Mouse (Mus musculus) B cell, adult 62 days (primary cell): ENCODE results near the gene Uhrf1. TPM values are rescaled to one million over a fixed set of nuclear protein-coding genes. Genes with fewer than 3 reads are reported as not detected.

Experiments used
- total RNA-seq: library from RNA; stranded (reverse); gene quantifications from 4 replicates; pipeline ENCODE4 v1.2.4, GENCODE M21; 2023

Gene Uhrf1
- 11.1 to 13.2 TPM (median 11.7 TPM) in 4 replicates for total RNA-seq

DNA sequence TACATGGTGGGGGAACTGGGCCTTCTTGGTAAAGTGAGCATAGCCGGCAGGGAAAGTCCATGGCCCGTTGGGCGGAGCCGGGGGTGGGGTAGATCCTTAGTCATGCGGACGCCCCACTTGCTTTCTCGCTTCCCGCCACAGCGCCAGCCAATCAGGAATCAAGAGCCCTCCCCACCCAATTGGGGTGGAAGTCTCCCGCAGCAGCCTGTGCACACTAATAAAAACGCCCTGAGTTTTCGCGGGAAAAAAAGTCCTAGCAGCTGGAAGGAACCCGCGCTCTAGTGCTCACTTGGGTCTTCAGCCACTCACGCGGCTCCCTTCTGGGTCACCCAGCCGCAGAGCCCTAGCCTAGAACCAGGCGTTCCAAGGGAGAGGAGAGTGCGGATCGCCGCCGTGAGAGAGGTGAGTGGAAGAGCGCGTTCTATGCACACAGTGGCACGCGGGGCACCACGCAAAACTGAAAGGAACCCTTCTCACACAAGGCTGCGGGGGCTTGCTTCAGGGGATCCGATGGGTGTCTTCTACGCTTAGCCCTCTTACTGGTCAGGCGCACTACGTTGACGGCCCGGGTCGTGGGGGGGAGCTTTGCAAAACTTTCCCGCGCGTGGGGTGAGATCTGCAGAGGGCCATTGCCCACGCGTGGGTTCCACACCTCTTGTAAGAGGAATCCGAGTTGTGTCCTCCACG is at the start of gene Uhrf1:
Gene Uhrf1, plus strand, starts transcription at position 162 of the 687 bp plus-strand sequence.

DNA sequence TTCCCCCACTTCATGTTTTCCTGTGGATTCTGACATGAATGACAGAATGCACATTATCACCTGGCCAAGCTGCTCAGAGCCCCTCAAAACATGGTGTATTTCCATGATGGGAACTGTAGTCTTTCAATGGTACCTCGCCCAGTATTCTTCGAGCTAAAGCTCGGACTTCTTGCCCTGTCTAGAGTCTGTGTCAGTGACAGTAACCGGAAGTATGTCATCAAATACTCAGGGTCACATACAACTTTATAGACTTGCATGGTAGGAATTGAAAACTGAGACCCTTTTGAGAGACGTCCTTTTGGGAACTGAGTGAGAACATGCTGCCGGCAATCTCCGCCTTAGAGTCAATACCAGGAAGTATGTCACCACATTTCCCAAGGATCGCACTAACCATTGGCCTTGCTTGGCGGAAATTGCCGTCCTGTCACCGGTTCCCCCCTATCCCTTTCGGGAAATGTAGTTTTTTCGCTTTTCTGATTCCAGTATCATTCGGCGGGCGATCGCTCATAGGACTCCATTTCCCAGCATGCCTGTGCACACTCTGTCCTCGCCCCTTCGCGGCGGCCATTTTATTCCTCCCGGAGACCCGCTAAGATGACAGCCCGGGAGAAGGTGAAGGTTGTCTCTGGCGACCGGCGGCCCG is 46.8 kb upstream of the Uhrf1 start, which contains the start of gene Fem1a:
Gene Fem1a, plus strand, starts transcription at position 572 of the 643 bp plus-strand sequence.

DNA sequence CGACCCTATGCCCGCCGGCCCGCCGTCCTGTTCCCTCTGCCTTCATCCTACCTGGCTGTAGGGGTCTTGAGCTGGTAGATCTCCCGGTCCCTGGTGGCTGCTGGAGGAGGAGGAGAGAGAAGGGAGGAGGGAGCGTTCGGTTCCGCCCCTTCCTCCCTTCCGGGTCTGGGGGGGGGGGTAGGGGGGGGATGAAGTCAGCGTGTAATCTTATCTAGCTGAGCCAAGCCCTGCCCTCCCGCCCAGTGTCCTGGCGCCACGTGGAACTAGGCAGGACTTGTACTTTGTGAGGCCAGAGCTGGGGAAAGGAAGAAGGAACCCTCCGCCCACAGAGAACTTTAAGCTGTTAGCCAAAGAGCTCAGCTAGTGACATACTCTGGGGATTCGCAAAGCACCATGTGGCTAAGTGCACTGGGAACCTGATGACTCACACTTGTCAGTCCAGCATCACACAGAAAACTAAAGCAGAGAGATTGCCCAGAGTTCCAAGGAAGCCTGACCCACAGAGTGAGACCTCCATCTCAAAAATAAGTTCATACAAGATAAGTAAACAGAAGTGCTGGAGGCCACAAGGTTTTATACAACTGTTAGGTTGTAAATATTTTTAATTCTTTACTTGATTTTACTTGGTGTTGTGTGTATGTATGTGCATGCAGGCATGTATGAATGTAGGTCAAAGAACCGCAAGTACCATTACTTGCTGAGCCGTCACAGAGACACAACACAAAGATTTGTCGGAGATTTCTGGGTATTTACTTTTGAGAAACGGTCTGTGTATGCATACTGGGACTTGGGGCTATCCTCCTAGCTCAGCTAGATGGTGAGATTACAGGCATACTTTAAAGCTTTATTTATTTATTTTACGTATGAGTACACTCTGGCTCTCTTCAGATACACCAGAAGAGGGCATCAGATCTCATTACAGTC is 26.2 kb upstream of the Uhrf1 start, which contains the start of gene Ticam1:
Gene Ticam1, minus strand, starts transcription at position 144 of the 924 bp plus-strand sequence.

DNA sequence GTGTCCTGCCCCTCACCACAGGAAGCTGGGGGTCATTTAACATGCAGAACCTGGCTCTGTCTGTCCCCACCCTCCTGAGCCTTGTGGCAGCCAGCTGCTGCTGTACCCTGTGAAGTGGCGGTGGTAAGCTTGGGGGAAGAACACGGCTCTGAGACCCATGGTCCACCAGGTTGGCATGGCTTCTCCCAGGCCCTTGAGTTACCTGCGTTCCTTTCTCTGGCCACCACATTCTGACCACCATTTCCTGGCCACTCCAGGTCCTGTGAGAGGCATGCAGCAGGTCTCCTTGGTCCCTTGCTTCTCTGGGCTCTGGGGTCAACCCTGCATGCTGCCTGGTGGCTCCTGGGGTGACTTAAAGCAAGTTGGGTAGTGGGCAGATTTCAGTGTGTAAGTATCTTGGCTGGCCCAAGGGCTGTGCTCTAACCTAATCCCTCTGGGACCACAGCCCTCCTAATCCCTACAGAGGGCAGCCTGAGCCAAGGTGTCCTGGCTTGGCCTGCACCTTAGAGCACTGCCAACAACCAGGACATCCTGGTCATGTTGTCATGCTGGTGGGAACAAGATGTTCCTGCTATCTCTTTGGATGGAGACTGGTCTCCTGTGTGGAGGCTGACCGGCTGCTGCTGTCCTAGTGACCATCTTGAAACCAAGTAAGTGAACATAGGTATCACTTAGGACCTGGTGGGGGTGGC is 10.4 kb upstream of the Uhrf1 start, which contains the start of gene Plin3:
Gene Plin3, minus strand, starts transcription at position 343 of the 692 bp plus-strand sequence.

DNA sequence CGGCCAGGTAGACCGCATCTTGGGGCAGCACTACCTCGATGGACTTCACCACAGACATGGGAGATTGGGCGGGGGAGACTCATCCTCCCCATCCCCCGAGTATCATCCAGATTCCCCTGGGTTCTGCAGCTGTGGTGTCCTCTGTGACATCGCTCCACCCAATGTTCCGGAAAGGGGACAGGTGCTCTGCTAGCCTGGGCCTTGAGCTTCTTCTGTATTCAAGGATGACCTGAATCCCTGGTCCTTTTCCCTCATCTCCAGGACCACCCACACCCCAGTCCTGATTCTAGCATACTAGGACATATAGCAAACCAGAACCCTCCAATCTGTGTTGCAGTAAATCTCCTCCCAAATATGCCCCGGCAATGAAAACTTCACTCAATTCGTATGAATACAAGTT is 2.9 kb upstream of the Uhrf1 start, which contains the start of gene Arrdc5:
Gene Arrdc5, minus strand, starts transcription at position 101 of the 400 bp plus-strand sequence.

DNA sequence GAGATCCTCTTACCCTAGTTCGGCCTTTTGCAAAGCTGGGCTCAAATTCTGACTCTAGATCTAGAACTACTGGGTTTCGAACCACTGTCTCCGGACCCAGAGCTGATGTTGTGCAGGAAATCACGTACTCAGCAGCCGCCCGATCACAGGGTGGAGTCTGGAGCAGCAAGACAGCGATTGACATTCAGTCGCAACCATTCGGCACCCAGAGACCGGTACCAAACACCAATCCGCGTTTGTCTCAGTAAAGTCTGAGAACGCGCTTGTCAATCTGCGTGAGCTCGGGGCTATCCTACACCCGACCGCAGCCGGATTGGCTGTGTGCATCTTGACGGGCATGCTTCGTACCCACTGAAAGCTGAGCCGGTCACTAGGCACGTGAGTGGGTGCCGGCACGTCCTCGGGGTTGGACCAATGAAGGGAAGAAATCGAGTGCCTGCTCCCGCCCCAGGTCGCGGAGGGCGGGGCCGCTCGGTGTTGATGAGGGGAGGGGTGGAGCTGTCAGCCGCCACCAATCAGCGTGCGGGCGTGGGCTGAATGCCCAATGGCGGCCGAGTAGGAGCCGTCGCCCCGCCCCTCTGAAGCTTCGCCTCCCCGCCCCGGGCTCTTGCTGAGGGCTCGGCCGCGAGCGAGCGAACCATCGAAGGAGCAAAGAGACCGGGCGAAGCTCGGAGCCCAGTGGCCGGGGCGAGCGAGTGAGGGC is 22.5 kb downstream of the Uhrf1 start, which contains the start of gene Kdm4b:
Gene Kdm4b, plus strand, starts transcription at position 613 of the 703 bp plus-strand sequence.

Other genes starting within 250 kb of the Uhrf1 start
- 65.9 to 73.7 TPM (median 71.6 TPM) in 4 replicates for gene Ubxn6, start 228.3 kb upstream of the Uhrf1 start, total RNA-seq
- gene Hdgfl2, start 223.7 kb upstream of the Uhrf1 start, total RNA-seq, result 105 to 126 TPM (median 115 TPM) in 4 replicates
- gene Plin4, start 193.5 kb upstream of the Uhrf1 start, total RNA-seq, result not detected in 4 replicates
- gene Plin5, start 185.7 kb upstream of the Uhrf1 start, total RNA-seq, result not detected in 4 replicates
- gene Lrg1, start 181.3 kb upstream of the Uhrf1 start, total RNA-seq, result not detected in 4 replicates
- gene Sema6b, start 163.0 kb upstream of the Uhrf1 start, total RNA-seq, result 1.0 to 1.3 TPM (median 1.2 TPM) in 4 replicates
- 0.21 to 0.38 TPM (median 0.27 TPM) in 3 of 4 replicates, not detected in the other for gene Tnfaip8l1, start 140.8 kb upstream of the Uhrf1 start, total RNA-seq
- 48.9 to 52.9 TPM (median 52.0 TPM) in 4 replicates for gene Mydgf, start 119.4 kb upstream of the Uhrf1 start, total RNA-seq
- 53.2 to 57.1 TPM (median 55.2 TPM) in 4 replicates for gene Dpp9, start 84.4 kb upstream of the Uhrf1 start, total RNA-seq
- gene Fem1a, start 46.5 kb upstream of the Uhrf1 start, total RNA-seq, result 26.9 to 30.0 TPM (median 29.8 TPM) in 4 replicates
- 21.6 to 25.3 TPM (median 23.4 TPM) in 4 replicates for gene Ticam1, start 26.5 kb upstream of the Uhrf1 start, total RNA-seq
- 10.0 to 16.6 TPM (median 14.7 TPM) in 4 replicates for gene Plin3, start 10.4 kb upstream of the Uhrf1 start, total RNA-seq
- gene Arrdc5, start 3.0 kb upstream of the Uhrf1 start, total RNA-seq, result not detected in 4 replicates
- gene Kdm4b, start 22.7 kb downstream of the Uhrf1 start, total RNA-seq, result 62.5 to 66.2 TPM (median 64.5 TPM) in 4 replicates
- gene Ptprs, start 173.2 kb downstream of the Uhrf1 start, total RNA-seq, result 16.3 to 21.7 TPM (median 19.0 TPM) in 4 replicates
- gene Znrf4, start 209.1 kb downstream of the Uhrf1 start, total RNA-seq, result not detected in 4 replicates